Mouse (Mus musculus) heart, postnatal 4 days (tissue): ENCODE measurements around the gene Trdmt1. TPM values are rescaled to one million over a fixed set of nuclear protein-coding genes. Genes with fewer than 3 reads are reported as not detected.

ENCODE experiments used
- DNase-seq: peaks from one replicate; pipeline ENCODE4 v3.0.0; 2021
- total RNA-seq, 2 experiments: library from RNA; stranded (reverse); gene quantifications; 2 replicates each; pipeline ENCODE4 v1.2.3; 2021

The Trdmt1 gene
- total RNA-seq, 2 experiments from 2014 or later: 11.3 to 14.4 TPM

GRCm38 (mm10) chr2:13557145-13558030 is 12.9 kb upstream of the Trdmt1 start:
- DNase-seq: no peak

GRCm38 (mm10) chr2:13556239-13556638 is 11.8 kb upstream of the Trdmt1 start:
- no peak for DNase-seq

- no peak for DNase-seq
Measured at GRCm38 (mm10) chr2:13553966-13554365, 9.5 kb upstream of the Trdmt1 start.

- no peak for DNase-seq
Measured at GRCm38 (mm10) chr2:13548749-13549148, 4.3 kb upstream of the Trdmt1 start.

- no peak for DNase-seq
Measured at GRCm38 (mm10) chr2:13543519-13544124, 846 bp downstream of the Trdmt1 start.

- DNase-seq: no peak
Measured at GRCm38 (mm10) chr2:13539860-13540259, 4.6 kb downstream of the Trdmt1 start.

- no peak for DNase-seq
Measured at GRCm38 (mm10) chr2:13538704-13539377, 5.6 kb downstream of the Trdmt1 start.

GRCm38 (mm10) chr2:13538258-13538657 is 6.2 kb downstream of the Trdmt1 start:
- DNase-seq: no peak

GRCm38 (mm10) chr2:13537733-13538132 is 6.7 kb downstream of the Trdmt1 start:
- DNase-seq: no peak

- DNase-seq: no peak
Measured at GRCm38 (mm10) chr2:13536747-13537146, 7.7 kb downstream of the Trdmt1 start.

GRCm38 (mm10) chr2:13530639-13531038 is 13.8 kb downstream of the Trdmt1 start:
- DNase-seq: no peak

GRCm38 (mm10) chr2:13529253-13529933 is 15.1 kb downstream of the Trdmt1 start:
- no peak for DNase-seq

GRCm38 (mm10) chr2:13527531-13527930 is 16.9 kb downstream of the Trdmt1 start:
- peak; percentile 18 for DNase-seq

- DNase-seq: no peak
Measured at GRCm38 (mm10) chr2:13527125-13527524, 17.3 kb downstream of the Trdmt1 start.

- no peak for DNase-seq
Measured at GRCm38 (mm10) chr2:13526205-13526604, 18.3 kb downstream of the Trdmt1 start.

GRCm38 (mm10) chr2:13523540-13524456 is 20.7 kb downstream of the Trdmt1 start:
- no peak for DNase-seq

GRCm38 (mm10) chr2:13522106-13522505 is 22.4 kb downstream of the Trdmt1 start:
- DNase-seq: no peak

GRCm38 (mm10) chr2:13514949-13515348 is 29.5 kb downstream of the Trdmt1 start:
- no peak for DNase-seq

GRCm38 (mm10) chr2:13502717-13503116 is 41.8 kb downstream of the Trdmt1 start:
- no peak for DNase-seq

- no peak for DNase-seq
Measured at GRCm38 (mm10) chr2:13501553-13501952, 42.9 kb downstream of the Trdmt1 start.

GRCm38 (mm10) chr2:13500298-13500999 is 44.0 kb downstream of the Trdmt1 start:
- DNase-seq: no peak
